Comparison of ENCODE assay signal across 26 mouse cellular contexts in the genomic region with DNA sequence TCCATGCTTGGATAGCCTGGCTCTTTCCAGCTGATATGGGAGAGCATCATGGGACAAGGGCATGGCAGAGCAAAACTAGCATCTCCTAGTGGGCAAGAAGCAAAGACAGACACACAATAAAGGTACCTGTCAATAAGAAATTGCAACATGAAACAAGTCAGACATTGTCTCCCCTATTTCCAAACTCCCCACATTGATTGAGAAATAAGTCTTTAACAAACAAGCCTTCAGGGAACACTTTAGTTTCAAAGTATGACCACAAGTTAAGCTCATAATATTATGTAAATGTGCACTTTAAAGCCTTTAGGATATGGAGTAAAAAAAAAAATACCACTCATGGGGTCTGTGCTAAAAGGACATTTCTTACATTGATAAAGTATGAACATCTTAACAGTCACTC. TPM values are rescaled to one million over a fixed set of nuclear protein-coding genes. Genes with fewer than 3 reads are reported as not detected.
"Had no signal": no experiment of that assay in that cellular context is flagged by ENCODE, and none has a peak within 500 bp of the region (broad histone marks: within the 10 kb centered on the region; RNA-seq: fewer than 3 reads in every experiment).

No protein-coding gene starts in this region.

- H3K36me3 ChIP-seq: liver, embryonic 13.5 days; liver, embryonic 15.5 days; midbrain, embryonic 13.5 days; midbrain, embryonic 15.5 days; neural tube, embryonic 12.5 days had no signal

- H3K9ac ChIP-seq: liver, embryonic 13.5 days; liver, embryonic 15.5 days; liver, postnatal 0 days; lung, embryonic 14.5 days; midbrain, embryonic 13.5 days; midbrain, embryonic 15.5 days; neural tube, embryonic 12.5 days had no signal

- H3K27me3 ChIP-seq: liver, embryonic 13.5 days; liver, embryonic 15.5 days; megakaryocyte, embryonic 14.5 days; midbrain, embryonic 13.5 days; midbrain, embryonic 15.5 days; neural tube, embryonic 12.5 days had no signal

- H3K27ac ChIP-seq: liver, embryonic 13.5 days; liver, embryonic 15.5 days; macrophage; midbrain, embryonic 13.5 days; midbrain, embryonic 15.5 days; neural tube, embryonic 12.5 days had no signal

- DNase-seq: liver, embryonic 13.5 days; liver, postnatal 0 days; lung, embryonic 14.5 days; lung, postnatal 36 days; retina, postnatal 1 day; right cerebral cortex, adult 18-20 months; right cerebral cortex, postnatal 25 days; right cerebral cortex, postnatal 4 days; spleen, adult 18-20 months; thymus, adult 18-20 months; thymus, postnatal 14 days; thymus, postnatal 36 days had no signal

- H3K4me2 ChIP-seq: liver, embryonic 13.5 days; liver, embryonic 15.5 days; lung, embryonic 14.5 days; midbrain, embryonic 11.5 days; midbrain, embryonic 13.5 days; midbrain, embryonic 15.5 days; neural tube, embryonic 12.5 days had no signal

- H3K9me3 ChIP-seq: liver, embryonic 13.5 days; liver, embryonic 15.5 days; megakaryocyte, embryonic 14.5 days; midbrain, embryonic 13.5 days; midbrain, embryonic 15.5 days; neural tube, embryonic 12.5 days had no signal

- H3K4me1 ChIP-seq: liver, embryonic 13.5 days; liver, embryonic 15.5 days; megakaryocyte, embryonic 14.5 days; midbrain, embryonic 13.5 days; midbrain, embryonic 15.5 days; neural tube, embryonic 12.5 days had no signal

- H3K4me3 ChIP-seq: liver, embryonic 13.5 days; liver, embryonic 15.5 days; megakaryocyte, embryonic 14.5 days; midbrain, embryonic 13.5 days; midbrain, embryonic 15.5 days; neural tube, embryonic 12.5 days had no signal

- ATAC-seq: liver, postnatal 0 days; midbrain, embryonic 13.5 days; midbrain, embryonic 15.5 days had no signal

RNA-seq across cellular contexts. Expression of gene Speer4f2, which starts 51.5 kb away (rescaled TPM):
- polyA plus RNA-seq: liver, embryonic 13.5 days; liver, embryonic 15.5 days; liver, postnatal 0 days; lung, embryonic 14.5 days; lung, embryonic 16.5 days; macrophage; midbrain, embryonic 11.5 days; midbrain, embryonic 13.5 days; midbrain, embryonic 15.5 days; midbrain, postnatal 0 days; neural tube, embryonic 12.5 days; neural tube, embryonic 14.5 days; small intestine, adult 2 months; stomach, embryonic 14.5 days; stomach, embryonic 16.5 days; thymus, postnatal 0 days had no signal
